Mouse (Mus musculus) right cerebral cortex, postnatal 10 days (tissue): ENCODE data around the gene Ugt2b5.
"Not testable (repeated sequence)": the region's sequence is repeated elsewhere in the genome, so short reads cannot be mapped to it uniquely, and the experiment has no call there.

Source experiments
- DNase-seq, 2 experiments: peaks; one replicate each; pipeline ENCODE4 v3.0.0; 2021; ENCODE audit warnings: low spot score in 2 of 2

Ugt2b5 gene

DNA sequence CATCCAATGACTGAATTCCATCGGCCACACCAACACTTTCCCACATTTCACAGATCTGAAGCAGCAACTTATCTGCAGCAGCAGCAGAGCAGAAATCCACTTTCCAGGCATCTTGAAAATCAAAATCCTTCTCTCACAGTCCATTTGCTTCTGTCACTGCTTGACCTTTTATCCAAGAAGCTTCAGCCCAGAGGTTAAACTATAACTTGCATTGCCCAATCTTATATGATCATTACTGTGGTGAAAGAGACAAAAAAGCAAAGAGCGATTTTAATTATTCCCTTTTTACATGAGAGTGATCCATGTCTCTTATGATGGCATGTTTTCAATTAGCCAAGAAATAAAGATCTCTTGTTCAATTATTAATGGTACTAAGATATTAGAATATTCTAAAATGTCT is at the start of gene Ugt2b5:
Gene Ugt2b5, minus strand, starts transcription at position 123 of the 400 bp plus-strand sequence.
- DNase-seq: not testable (repeated sequence)

DNA sequence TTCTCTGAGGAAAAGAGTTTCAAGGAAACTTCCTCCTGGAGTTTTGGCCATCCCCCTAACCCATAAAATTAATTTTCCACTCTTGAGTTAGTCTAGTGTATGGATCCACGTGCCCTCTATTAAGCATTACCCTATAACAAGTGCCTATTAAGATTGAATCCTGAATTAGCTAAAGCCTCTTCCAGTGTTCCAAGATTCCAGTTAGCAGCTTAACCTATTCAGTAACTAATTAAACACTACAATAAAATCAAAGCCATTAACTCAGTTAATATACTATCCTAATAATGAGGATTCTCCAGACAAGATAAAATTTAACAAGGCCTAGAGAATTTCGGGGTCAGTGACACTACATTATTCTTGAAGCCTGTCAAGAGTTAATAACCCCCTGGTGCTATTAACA is 35.7 kb upstream of the Ugt2b5 start:
- DNase-seq: not testable (repeated sequence)

DNA sequence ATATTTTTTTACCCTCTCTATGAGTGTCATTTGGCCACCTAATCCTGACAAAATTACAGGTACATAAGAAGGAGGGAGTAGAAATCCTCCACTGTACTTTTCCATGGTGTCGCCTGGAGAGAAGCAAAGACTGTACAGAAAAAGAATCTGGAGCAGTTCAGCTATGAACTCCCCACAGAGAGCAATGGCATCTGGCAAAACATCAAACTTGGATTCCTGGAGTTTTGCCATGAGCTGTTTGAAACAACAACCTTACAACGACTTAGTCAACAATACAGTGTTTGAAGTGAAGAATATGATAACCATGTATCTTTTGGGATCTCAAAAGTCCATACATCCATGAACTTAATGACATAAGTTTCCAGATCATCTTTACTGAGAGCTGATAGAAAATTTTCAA is 34.6 kb upstream of the Ugt2b5 start:
- no peak for DNase-seq

DNA sequence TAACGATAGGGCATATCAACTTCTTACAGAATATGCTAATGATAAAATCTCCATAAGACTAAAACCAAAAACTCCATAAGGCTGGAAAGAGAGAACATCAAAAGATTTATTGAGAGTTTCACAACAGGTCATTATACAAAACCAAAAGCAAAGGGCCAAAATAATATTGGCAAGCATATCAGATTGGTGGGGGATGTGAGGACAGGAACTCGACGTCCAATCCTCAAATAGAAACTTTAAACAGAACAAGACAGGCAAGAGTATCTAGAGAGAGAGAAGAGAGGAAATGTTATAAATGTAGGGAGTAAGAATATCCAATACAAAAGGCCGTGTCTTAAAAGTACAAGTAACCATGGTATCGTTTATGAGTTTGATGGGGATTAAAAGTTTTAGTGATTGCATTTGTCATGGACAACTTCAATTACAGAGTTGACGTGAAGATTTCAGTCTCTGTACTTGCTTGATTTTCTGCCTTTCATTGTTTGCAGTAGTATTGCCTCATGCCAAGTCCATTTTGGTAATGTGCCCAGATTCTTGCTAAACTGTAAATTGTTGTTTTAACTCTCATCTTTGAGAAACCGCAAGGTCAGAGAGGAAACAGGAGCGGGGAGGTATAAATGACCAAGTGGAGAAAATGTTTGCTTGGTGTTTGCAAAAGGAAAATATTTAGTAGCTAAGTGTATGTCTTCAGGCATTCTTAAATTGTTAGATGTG is 7.8 kb upstream of the Ugt2b5 start:
- DNase-seq: no peak

DNA sequence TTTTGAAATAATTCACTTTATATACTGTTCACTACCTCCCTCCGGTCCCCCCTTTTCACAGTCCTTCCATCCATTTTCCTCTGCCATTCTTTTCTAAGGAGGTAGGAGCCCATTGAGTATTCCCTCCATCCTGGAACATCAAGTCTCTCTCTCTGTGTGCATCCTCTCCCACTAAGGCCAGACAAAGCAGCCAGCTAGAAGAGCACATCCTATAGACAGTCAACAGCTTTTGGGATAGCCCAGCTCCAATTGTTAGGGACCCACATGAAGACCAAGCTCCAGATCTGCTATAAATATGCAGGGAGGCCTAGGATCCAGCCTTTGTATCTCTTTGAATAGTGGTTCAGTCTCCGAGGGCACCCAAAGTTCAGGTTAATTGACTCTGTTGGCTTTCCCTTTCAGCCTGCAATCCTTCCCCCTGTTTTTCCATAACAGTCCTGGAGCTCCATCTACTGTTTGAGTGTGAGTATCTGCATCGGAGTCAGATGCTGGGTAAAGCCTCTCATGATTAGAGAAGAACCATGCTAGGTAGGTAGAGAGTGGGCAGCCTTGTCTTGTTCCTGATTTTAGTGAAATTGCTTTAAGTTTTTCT is 2.8 kb upstream of the Ugt2b5 start:
- DNase-seq: peak in 1 of 2 experiments; percentile 26

DNA sequence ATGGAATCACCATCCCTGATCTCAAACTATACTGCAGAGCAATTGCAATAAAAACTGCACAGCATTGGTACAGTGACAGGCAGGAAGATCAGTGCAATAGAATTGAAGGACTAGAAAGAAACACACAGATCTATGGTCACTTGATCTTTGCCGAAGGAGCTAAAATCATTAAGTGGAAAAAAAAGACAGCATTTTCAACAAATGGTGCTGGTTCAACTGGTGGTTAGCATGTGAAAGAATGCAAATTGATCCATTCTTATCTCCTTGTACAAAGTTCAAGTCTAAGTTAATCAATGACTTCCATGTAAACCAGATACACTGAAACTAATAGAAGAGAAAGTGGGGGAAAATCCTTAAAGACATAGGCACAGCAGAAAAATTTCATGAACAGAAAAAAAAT is 36.4 kb downstream of the Ugt2b5 start:
- DNase-seq: not testable (repeated sequence)

DNA sequence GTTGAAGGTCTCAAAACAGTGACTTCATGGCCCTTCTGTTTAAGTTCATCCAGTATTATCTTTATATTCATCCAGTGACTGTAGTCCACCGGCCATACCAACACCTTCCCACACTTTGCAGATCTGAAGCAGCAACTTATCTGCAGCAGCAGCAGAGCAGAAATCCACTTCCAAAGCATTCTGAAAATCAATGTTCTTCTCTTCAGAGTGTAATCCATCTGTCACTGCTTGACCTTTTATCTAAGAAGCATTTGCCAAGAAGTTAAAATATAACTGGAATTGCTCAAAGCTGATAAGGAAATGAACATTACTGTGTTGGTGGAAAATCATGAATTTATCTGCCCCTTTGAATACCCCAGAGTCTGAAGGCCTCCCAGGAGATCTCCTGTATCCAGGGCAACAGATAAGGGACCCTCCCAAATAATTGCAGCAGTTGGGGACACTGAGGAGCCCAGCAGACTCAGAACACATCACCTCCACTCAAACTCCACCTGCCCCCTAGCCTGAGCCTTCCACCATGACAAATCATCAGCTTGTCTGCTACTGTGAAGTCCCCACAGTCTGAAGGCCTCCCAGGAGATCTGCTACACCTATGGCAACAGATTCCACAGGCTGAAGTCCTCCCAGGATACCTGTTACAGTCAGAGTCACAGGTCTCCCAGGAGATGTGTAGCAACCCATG is 47.6 kb downstream of the Ugt2b5 start, which contains the start of gene Ugt2b36:
Gene Ugt2b36, minus strand, starts transcription at position 210 of the 682 bp plus-strand sequence.
- DNase-seq: no peak

DNA sequence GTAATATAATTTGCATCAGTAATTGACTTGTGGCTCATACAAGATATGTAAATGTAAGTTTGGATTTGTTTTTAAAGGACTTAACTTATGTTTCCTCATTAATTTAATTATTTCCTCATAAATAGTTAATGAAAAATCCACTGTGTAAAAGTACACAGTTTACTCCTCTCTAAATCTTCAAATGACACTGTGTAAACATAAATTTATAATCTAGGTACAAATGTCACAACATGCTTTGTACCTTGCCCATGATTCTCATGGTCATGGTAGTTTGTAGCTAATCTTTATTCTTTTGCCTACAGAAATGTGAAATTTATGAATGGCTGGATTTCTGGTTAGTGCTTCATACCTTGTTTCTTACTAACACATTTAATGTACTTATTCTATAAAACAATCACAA is 49.0 kb downstream of the Ugt2b5 start:
- no peak for DNase-seq

DNA sequence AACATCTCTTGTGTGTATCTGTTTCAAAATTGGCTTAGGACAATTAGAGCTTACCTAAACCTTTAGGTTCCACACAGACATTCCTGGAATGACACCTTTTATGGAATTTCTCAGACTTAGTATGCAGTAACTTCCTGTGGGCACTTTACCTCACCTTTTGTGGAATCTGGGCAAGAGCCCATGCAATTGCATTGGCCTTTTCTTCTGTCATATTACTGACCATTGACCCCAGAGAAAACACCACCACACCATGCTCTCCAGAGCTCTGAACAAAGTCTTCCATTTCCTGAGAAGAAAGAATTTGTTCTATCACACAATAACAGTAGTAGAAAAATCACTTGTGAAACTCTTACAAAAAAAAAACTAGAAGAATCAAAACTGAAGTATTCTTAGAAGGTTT is 50.9 kb downstream of the Ugt2b5 start:
- DNase-seq: no peak

DNA sequence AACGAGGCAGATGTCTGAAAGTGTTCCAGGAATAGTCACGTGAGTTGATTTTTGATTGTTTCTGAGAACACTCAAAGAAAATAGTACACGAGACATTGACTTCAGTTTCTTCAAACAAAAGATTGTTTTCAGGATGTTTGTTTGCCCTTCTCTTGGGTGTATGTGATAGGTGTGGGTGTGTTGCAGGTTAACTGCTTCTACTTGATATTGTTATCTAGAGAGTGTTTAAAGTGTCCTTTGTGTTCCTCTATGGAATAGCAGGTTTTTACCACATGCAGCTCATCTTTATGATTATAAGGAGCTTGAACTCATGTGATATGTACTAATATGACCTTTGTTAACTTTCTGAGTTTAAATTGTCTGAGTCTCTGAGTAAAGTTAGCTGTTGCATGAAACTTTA is 53.8 kb downstream of the Ugt2b5 start:
- DNase-seq: no peak
